Mouse (Mus musculus): ENCODE data around the gene Wdr73.

- TF ChIP-seq CTCF (IDR thresholded peaks at IDR 0.05; ENCODE audit: low read depth, low read length): no peak
- no peak for TF ChIP-seq POLR2A (IDR thresholded peaks at IDR 0.05; ENCODE audit: borderline replicate concordance, low read depth, low read length)
These were observed 55.3 kb downstream of the Wdr73 start for GRCm38 (mm10) chr7:80845621-80846279.

Measured in bone marrow macrophage, adult 2 months (primary cell).